Mouse (Mus musculus) bone marrow macrophage, adult 2 months (primary cell): Measurements from ENCODE around the gene Crabp1.

Experiments used
- CTCF ChIP-seq: IDR thresholded peaks from 2 replicates; pipeline ENCODE4 v1.5.1; 2012; ENCODE audit warnings: low read depth, mild to moderate bottlenecking, low read length, moderate library complexity
- POLR2A ChIP-seq: IDR thresholded peaks from 2 replicates; pipeline ENCODE4 v1.6.1; 2012; ENCODE audit warnings: mild to moderate bottlenecking, low read depth, low read length, borderline replicate concordance

DNA sequence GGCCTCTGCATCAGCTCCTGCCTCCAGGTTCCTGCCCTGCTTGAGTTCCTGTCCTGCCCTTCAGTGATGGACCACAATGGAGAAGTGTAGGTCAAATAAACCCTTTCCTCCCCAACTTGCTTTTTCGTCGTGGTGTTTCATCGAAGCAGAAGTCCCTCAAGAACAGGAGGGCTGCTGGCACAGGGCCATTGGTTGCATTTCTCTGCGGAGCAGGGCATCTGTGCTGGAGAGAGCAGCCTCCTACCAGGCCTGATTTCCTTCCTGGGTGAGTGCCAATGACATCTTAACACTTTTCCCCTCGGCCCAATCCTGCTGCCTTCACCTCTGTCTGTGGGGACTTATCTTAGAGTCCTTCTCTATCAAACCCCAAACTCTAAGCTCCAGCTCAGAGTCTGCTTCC lies 25.7 kb downstream of the Crabp1 start:
- no peak for TF ChIP-seq POLR2A
- TF ChIP-seq CTCF: no peak
